Mouse (Mus musculus): ENCODE data around the gene Mrpl46.

- no peak for TF ChIP-seq CTCF (IDR thresholded peaks at IDR 0.05; ENCODE audit: extremely low read depth, insufficient read depth, insufficient read length, insufficient replicate concordance)
- no peak for TF ChIP-seq POLR2A (IDR thresholded peaks at IDR 0.05; ENCODE audit: low read depth, low read length)
Measured at GRCm38 (mm10) chr7:78769075-78769652, 14.2 kb downstream of the Mrpl46 start.

Data from spleen, adult 2 months (tissue).